Mouse (Mus musculus) forebrain, embryonic 10.5 days (tissue): ENCODE results near the gene Sema6d. TPM values are rescaled to one million over a fixed set of nuclear protein-coding genes. Genes with fewer than 3 reads are reported as not detected.
A peak's percentile ranks its signal among the peaks of the same experiment; 100 is the strongest.

Experiments
- DNase-seq: peaks from one replicate; pipeline ENCODE4 v3.0.0-alpha.2; 2017; ENCODE audit warnings: low spot score; ENCODE audit errors: extremely low spot score
- H3K27ac ChIP-seq: fragments of 300-500 bp; sonication (generic); 2 replicates; pipeline ENCODE4 v1.5.1; 2016; ENCODE audit warnings: mild to moderate bottlenecking
- H3K27me3 ChIP-seq: fragments of 300-500 bp; sonication (generic); 2 replicates; pipeline ENCODE4 v1.6.1; 2016; ENCODE audit warnings: mild to moderate bottlenecking; ENCODE audit not compliant: poor library complexity, severe bottlenecking
- H3K36me3 ChIP-seq: fragments of 300-500 bp; sonication (generic); replicated peaks from 2 replicates; pipeline ENCODE4 v1.6.1; 2016; ENCODE audit warnings: mild to moderate bottlenecking, moderate library complexity
- H3K4me1 ChIP-seq: fragments of 300-500 bp; sonication (generic); 2 replicates; pipeline ENCODE4 v1.6.1; 2016
- H3K4me3 ChIP-seq: fragments of 300-500 bp; sonication (generic); 2 replicates; pipeline ENCODE4 v1.5.1; 2016; ENCODE audit warnings: mild to moderate bottlenecking, moderate library complexity
- H3K9me3 ChIP-seq: fragments of 300-500 bp; sonication (generic); 2 replicates; pipeline ENCODE4 v1.6.1; 2016; ENCODE audit warnings: mild to moderate bottlenecking, moderate library complexity
- WGBS: fragments of 180-500 bp; shearing (Covaris S2); methylation state at CpG from one replicate; pipeline ENCODE4 v1.1.7; 2016; 5-methylcytosine and 5-hydroxymethylcytosine counted together
- polyA plus RNA-seq: library from polyadenylated mRNA; unstranded; fragments of >200 nt; fragmentation: Nextera tagmentation; extraction: Ambion mirVana; gene quantifications from 2 replicates; pipeline ENCODE4 v1.2.1, GENCODE M21; 2016

The Sema6d gene
- polyA plus RNA-seq, 1 experiment from 2014 or later: 4.8 TPM

DNA sequence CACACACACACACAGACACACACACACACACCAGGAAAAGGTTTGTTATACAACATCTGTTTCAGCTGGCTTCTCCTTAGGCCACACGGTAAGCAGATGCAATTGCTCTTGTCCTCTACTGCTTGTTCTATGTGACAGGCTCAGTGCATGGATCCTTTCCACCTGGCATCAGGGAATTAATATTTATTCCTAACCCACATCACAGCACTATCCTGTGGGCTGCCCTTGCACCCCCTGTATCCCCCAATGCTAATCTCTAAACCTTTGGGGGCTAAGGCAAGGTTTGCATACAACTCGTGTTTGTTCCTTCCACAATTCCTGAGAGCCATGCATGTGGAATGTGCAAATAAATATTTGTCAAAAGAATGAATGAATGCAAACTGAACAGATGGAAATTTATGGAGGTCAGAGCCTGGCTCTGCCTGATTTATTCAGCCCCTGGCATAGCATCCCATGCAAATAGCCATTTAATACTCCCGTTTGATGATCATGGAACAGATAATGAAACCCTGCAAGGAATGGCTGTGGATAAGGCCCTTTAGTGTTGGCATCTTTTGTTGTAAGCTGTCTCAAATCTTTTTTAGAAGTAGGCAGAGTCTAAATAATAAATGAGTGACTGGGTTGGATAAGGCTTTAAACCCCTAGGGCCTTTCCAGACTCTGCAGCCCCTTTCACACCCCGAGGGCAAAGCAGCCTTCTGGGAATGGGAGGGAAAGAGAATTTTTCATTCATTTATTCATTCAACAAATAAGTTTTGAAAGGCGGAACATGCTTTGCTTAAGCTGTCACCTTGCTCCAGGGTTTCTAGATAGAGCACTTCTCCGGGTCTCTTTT is 383.1 kb downstream of the Sema6d start:
- Histone ChIP-seq H3K27ac (no peak overlapping the region), H3K36me3 (no peaks in the 10 kb centered on the region), H3K27me3 (peaks cover 12% of the 10 kb centered on the region), H3K4me1 (peaks cover 16% of the 10 kb centered on the region), H3K9me3 (no peaks in the 10 kb centered on the region), H3K4me3 (no peak overlapping the region)
- DNase-seq: no peak
- WGBS: 81% methylated on average over 6 of the region's 6 CpGs

DNA sequence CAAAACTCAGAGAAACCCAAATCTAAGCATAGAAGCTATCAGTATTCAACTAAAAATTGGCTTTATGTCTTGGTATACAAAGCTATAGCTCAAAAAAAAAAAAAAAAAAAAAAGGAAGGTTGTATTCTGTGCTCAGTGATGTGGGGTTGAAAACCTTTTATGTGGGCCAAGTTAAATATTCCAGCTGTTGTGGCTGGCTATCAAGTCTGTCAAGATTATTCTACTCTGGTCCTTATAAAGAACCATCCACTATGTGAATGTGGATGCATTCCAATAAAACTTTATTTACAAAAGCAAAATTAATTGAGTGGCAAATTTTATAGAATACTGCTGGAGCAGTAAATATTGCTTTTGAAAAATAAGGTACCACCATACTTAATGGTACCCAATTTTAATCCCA is 388.1 kb downstream of the Sema6d start:
- 0 out of 2 replicates have a peak, but pooled peaks cover 2% of the 10 kb centered on the region for H3K4me1 ChIP-seq
- no peaks in the 10 kb centered on the region for H3K27me3 ChIP-seq
- no peak for DNase-seq
- H3K27ac ChIP-seq: no peak overlapping the region
- H3K9me3 ChIP-seq: no peaks in the 10 kb centered on the region
- no peaks in the 10 kb centered on the region for H3K36me3 ChIP-seq
- H3K4me3 ChIP-seq: no peak overlapping the region

DNA sequence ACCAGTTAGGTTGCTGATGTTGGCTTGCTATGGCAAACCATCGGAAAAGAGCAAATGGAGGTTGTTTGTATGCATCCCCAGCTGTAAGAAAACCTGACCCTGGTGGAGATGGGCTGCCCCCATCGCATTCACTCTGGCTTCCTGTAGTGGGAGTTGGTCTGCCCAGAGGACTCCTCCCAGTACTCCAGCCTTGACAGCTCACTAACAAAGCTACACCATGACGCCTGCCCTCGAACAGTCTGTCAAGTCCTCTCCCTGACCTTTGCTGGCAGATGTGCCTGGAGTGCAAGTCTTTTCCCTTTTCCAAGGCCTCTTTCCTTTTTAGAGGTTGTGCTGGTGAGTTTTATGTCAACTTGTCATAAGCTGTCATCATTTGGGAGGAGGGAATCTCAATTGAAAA is 388.8 kb downstream of the Sema6d start:
- Histone ChIP-seq H3K27me3 (no peaks in the 10 kb centered on the region), H3K4me3 (no peak overlapping the region), H3K27ac (no peak overlapping the region), H3K9me3 (no peaks in the 10 kb centered on the region), H3K36me3 (no peaks in the 10 kb centered on the region), H3K4me1 (no peaks in the 10 kb centered on the region)
- WGBS: 84% methylated on average over 4 of the region's 4 CpGs
- DNase-seq: no peak

DNA sequence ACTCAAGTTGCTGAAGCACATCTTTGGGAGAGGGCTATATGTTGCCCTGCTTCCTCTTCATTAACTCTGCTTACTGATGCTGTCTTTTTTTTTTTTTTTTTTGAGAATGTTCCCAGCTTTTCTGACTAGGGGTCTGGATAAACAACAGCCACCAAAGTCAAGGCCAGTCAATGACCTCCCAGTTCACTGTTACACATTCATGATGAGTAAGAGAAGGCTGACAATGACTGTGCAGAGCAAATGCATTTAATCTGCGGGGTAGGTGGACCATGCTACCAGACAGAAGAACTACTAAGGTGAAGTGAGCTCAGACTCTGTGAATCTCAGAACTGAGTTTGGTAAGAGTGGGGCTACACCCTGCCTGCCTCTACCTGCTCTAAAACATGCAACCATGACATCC is 396.0 kb downstream of the Sema6d start:
- WGBS: 86% methylated on average over 1 of the region's 1 CpGs

DNA sequence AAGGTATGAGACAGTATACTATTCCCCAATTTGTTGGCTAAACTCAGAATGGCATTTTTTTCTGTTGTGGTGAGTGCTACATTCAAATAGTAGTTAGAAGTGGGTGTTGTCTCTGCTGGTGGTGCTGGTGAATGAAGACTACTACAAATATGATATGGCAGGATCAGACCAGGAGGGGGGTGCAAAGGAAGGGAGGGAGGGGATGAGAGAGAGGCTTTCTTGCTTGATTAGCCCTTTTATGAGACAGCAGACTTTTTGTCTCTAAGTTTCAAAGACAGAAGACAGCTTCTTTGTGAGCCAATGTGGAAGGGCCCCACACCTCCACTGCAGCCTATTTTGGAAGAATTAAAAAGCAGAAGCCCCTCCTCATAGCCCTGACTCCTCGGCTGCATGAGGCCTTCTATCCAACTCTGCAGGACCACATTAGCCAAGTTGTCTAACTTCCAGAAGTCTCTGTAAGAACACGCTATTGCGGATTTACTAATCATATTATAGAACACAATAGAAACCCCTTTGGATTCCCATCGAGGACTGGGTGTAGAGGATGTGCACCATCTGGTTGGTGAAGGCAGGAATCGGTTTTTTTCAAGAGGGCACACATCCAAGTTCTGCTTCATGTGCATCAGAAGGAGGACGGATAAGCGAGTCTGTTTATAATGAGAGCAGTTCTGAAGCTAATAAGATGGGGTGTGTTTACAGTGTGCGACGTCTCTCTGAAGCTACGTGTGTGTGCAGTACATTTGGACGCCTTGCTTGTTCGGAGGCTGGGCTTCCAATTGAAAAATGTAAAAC is 400.4 kb downstream of the Sema6d start:
- Histone ChIP-seq H3K27me3 (no peaks in the 10 kb centered on the region; the same call in 1 of the 2 replicates), H3K4me1 (peaks cover 10% of the 10 kb centered on the region), H3K27ac (no peak overlapping the region), H3K4me3 (no peak overlapping the region), H3K9me3 (no peaks in the 10 kb centered on the region), H3K36me3 (no peaks in the 10 kb centered on the region)
- no peak for DNase-seq
- 76% methylated on average over 12 of the region's 12 CpGs for WGBS

More for the DNA sequence above, 396.0 kb downstream of the Sema6d start:
- no peak for DNase-seq
- Histone ChIP-seq H3K27me3 (no peaks in the 10 kb centered on the region), H3K36me3 (no peaks in the 10 kb centered on the region), H3K4me3 (no peak overlapping the region), H3K27ac (no peak overlapping the region), H3K4me1 (peaks cover 10% of the 10 kb centered on the region), H3K9me3 (no peaks in the 10 kb centered on the region)

DNA sequence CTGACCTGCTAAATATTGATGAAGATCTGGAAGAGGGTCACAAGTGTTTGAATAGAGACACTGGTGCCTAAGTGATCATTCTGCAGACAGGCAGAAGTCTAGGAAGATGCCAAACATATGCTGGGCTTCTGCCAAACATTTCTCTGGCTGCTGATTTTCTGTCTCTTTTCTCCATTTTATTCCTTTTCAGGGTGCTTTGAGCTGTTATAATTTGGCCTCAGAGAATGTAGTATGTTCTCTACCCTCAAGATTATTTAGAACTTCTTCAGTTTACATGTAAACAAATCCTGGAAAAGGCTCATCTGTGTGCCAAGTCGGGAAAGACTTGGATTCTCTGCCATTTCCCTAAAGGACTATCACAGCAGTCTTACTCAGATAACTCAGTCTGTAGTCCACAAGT is 406.0 kb downstream of the Sema6d start:
- peaks cover under 1% of the 10 kb centered on the region; the same call in 1 of the 2 replicates for H3K4me1 ChIP-seq
- no peak overlapping the region for H3K4me3 ChIP-seq
- no peaks in the 10 kb centered on the region for H3K36me3 ChIP-seq
- peaks cover 33% of the 10 kb centered on the region for H3K27me3 ChIP-seq
- H3K27ac ChIP-seq: no peak overlapping the region
- WGBS: 79% methylated on average over 1 of the region's 1 CpGs
- no peak for DNase-seq
- no peaks in the 10 kb centered on the region for H3K9me3 ChIP-seq

DNA sequence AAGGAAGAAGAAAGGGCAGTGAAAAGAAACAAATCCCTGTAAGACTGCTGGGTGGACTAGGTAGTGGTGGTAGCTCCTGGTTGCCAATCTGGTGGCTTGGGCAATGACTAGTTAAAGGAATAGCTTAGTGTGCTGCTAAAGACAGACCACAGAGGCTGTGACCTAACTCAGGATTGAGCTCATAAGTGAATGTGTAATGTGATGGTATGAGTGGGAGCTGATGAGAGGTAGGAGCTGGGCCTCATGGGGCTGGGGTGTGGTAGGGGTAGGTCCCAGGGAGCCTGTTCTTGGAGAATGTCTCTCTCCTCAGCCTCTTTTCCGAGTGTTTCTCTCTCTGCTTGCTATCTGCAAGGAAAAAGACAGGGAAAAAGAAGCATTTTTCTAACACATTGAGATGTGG is 409.9 kb downstream of the Sema6d start:
- DNase-seq: no peak
- WGBS: 50% methylated on average over 1 of the region's 1 CpGs
- peaks cover 72% of the 10 kb centered on the region for H3K27me3 ChIP-seq
- no peak overlapping the region for H3K4me3 ChIP-seq
- H3K9me3 ChIP-seq: no peaks in the 10 kb centered on the region
- no peak overlapping the region for H3K27ac ChIP-seq
- H3K4me1 ChIP-seq: no peaks in the 10 kb centered on the region
- no peaks in the 10 kb centered on the region for H3K36me3 ChIP-seq

DNA sequence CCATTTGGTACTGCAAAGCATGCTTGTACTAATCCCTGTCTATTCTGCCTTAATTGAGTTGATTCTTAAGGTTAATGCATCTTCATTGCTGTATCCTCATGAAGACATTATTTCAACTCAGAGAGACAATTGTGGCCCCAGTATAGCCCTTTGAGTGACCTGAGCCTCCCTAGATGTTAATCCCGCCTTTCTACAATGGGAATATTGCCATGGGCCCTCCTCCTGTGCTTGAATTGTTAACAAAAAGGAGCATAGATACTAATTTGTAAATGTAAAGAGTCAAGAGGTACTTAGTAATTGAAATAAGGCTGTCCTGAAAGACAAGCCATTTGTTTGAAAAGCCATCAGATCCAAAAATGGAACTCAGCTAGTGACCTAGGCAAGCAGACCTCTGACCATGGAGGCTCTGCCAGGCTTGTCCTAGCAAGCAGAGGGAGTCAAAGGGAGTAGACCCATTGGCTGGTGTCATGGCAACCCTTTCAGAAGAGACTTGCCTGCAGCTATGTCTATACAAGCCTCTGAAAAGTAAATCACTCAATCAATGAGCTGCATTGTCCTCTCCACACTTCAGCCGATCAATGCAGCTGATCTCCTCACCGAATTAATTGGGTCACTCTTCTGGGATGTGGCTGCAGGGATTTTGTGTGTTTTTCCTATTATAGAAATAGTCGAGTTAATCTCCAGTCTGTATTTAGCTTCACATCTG is 416.2 kb downstream of the Sema6d start:
- peak overlapping the region; percentile 15; the same call in 1 of the 2 replicates for H3K27ac ChIP-seq
- WGBS: 5% methylated on average over 4 of the region's 4 CpGs
- H3K4me3 ChIP-seq: no peak overlapping the region
- peaks cover 21% of the 10 kb centered on the region for H3K4me1 ChIP-seq
- no peaks in the 10 kb centered on the region for H3K36me3 ChIP-seq
- H3K27me3 ChIP-seq: peaks cover 83% of the 10 kb centered on the region
- no peaks in the 10 kb centered on the region for H3K9me3 ChIP-seq
- peak; percentile 68 for DNase-seq

DNA sequence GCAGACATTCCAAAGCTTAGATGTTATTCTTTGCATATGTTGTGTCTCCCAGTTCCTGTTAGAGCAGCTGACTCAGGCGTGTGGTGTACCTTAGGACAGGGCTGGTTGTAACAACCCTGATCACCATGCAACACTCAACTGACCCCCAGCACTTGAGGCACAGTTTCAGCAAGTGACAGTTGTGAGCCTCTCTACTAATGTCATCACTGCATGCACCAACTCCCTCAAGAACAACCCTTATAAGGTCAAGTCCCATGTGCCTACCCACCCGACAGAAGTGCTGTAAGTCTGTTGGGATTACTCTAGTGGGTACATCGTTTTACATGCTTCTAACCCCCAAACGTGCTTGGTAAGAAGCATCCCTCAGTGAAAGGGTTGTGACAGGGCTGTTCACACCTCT is 418.0 kb downstream of the Sema6d start:
- Histone ChIP-seq H3K4me3 (no peak overlapping the region), H3K36me3 (no peaks in the 10 kb centered on the region), H3K9me3 (no peaks in the 10 kb centered on the region), H3K27ac (no peak overlapping the region), H3K27me3 (peaks cover 77% of the 10 kb centered on the region), H3K4me1 (peaks cover 21% of the 10 kb centered on the region)
- WGBS: 81% methylated on average over 4 of the region's 4 CpGs
- DNase-seq: no peak

DNA sequence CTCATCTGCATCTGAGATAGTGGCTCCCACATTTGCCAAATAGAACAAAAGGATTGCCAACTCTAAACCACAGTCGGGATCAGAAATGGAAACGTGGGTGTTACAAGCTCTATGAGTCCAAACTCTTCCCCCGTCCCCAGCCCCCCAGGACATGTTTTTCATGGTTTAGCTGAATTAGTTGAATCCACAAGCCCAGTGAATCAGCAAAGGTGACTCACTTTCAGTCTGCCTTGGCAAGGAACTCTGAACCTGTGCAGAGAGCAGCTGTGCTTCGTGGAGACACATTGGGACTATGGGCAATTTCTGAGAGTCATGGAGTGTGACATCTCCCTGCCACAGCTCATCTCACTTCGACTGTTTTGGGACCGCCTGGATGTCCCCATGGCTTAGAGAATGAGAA is 419.7 kb downstream of the Sema6d start:
- H3K4me1 ChIP-seq: peaks cover 21% of the 10 kb centered on the region
- H3K36me3 ChIP-seq: no peaks in the 10 kb centered on the region
- no peak for DNase-seq
- H3K27ac ChIP-seq: no peak overlapping the region
- no peaks in the 10 kb centered on the region for H3K9me3 ChIP-seq
- peaks cover 60% of the 10 kb centered on the region for H3K27me3 ChIP-seq
- 84% methylated on average over 6 of the region's 6 CpGs for WGBS
- no peak overlapping the region for H3K4me3 ChIP-seq

DNA sequence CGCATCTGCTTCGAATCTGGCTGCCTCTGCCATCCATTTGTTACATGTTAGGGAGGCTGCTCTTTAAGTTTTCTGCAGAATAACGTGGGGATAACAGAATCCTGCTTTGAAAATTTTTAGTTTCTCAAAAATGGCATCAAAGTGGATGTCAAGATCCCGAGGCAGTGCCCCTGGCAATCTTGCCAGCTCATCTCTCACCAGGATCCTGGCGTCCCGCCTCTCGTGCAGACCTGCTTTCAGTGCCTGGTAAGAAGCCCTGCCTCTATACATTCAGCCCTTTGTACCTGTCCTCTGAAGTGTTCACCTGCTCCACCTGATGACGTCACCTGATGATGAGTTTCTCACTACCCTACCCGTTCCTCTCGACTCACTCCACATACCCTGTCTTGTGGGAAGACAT is 422.1 kb downstream of the Sema6d start:
- Histone ChIP-seq H3K4me3 (no peak overlapping the region), H3K4me1 (peaks cover 5% of the 10 kb centered on the region), H3K36me3 (no peaks in the 10 kb centered on the region), H3K27ac (no peak overlapping the region), H3K27me3 (peaks cover 54% of the 10 kb centered on the region), H3K9me3 (no peaks in the 10 kb centered on the region)
- DNase-seq: no peak
- 89% methylated on average over 10 of the region's 10 CpGs for WGBS

DNA sequence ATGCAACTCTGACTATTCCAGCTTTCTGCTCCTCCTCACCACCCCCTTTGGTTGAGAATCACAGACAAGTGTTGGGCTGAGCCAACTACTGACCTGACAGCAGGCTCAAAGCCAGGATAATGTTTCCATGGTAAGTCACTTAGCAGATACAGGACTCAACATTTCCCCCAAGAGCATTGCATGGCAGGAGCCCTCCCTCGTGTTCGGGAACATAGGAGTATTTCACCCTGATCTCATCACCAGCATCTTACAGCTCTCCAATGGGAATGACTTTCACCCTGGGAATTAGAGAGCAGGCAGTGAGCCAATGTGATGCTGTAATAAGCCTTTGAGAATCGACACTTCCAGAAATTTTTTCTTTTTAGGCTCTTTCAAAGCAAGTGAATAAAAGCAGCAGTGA is 432.7 kb downstream of the Sema6d start:
- Histone ChIP-seq H3K4me3 (no peak overlapping the region), H3K36me3 (no peaks in the 10 kb centered on the region), H3K4me1 (no peaks in the 10 kb centered on the region), H3K27ac (no peak overlapping the region), H3K9me3 (no peaks in the 10 kb centered on the region), H3K27me3 (no peaks in the 10 kb centered on the region)
- WGBS: 90% methylated on average over 3 of the region's 3 CpGs
- DNase-seq: no peak

DNA sequence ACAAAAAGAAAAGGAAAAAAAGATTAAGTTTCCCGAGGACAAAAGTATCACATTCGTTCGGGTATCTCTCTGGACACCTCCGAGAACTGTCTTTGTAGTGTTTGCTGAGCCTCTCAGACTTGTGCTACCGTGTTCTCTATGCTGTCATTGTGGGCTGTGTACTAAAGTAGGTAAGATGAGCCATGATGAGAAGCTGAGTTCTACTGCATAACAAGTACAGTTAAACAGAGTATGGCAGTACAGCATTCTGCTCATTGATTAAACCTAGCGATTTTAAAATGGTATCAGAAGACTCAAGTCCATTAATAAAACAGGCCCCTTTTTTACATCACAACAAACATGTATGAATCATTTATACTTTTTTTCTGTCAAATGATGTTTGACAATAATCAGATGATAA is 433.9 kb downstream of the Sema6d start:
- Histone ChIP-seq H3K27ac (no peak overlapping the region), H3K27me3 (no peaks in the 10 kb centered on the region), H3K4me3 (no peak overlapping the region), H3K4me1 (no peaks in the 10 kb centered on the region), H3K36me3 (no peaks in the 10 kb centered on the region), H3K9me3 (no peaks in the 10 kb centered on the region)
- DNase-seq: no peak
- 90% methylated on average over 6 of the region's 6 CpGs for WGBS
